Mouse (Mus musculus): ENCODE data around the gene Wfdc9. TPM values are rescaled to one million over a fixed set of nuclear protein-coding genes. Genes with fewer than 3 reads are reported as not detected.

Wfdc9 gene
- polyA plus RNA-seq, 1 experiment: not detected

DNA sequence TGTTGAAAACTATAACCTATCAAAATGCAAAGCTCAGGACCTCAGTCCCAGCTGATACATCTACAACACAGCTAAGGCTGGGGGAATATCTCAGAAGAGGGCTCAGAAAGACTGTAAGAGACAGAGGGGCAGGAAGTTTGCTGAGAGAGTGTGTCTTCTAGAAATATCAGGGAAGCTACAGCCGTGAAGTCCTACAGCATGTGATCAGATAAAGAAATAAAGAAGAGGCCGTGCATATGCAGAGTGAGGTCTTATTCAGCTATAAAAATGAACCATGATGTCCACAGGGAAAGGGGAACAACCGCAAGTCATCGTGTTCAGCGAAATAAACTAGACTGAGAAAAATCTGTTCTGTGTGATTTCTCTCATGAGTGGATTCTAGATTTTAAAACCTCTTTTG, 13.9 kb upstream of the Wfdc9 start:
- Histone ChIP-seq H3ac (ENCODE audit: control insufficient read depth, insufficient read length) (no peak overlapping the region), H3K4me2 (ENCODE audit: low read depth) (no peak overlapping the region), H3K27me3 (ENCODE audit: control insufficient read depth, insufficient read depth, insufficient read length) (peaks cover 2% of the 10 kb centered on the region), H3K36me3 (ENCODE audit: control insufficient read depth, insufficient read depth) (no peaks in the 10 kb centered on the region), H3K79me2 (ENCODE audit: control insufficient read depth, insufficient read depth) (no peaks in the 10 kb centered on the region), H3K4me3 (no peak overlapping the region)
- TF ChIP-seq REST (IDR thresholded peaks at IDR 0.05; ENCODE audit: insufficient read depth, insufficient read length): no peak
- no peak for TF ChIP-seq MYOG (IDR thresholded peaks at IDR 0.05; ENCODE audit: control insufficient read depth in 1 of 3, insufficient read depth in 1 of 3, insufficient read length in 2 of 3, low read depth in 2 of 3)
- TF ChIP-seq TCF12 (IDR thresholded peaks at IDR 0.05; ENCODE audit: insufficient read depth, poor library complexity, severe bottlenecking): no peak

GRCm38 (mm10) chr2:164664851-164665250, 8.5 kb upstream of the Wfdc9 start:
- Histone ChIP-seq H3ac (ENCODE audit: control insufficient read depth, insufficient read length) (no peak overlapping the region), H3K4me3 (no peak overlapping the region), H3K36me3 (ENCODE audit: control insufficient read depth, insufficient read depth) (no peaks in the 10 kb centered on the region), H3K4me2 (ENCODE audit: low read depth) (no peak overlapping the region), H3K79me2 (ENCODE audit: control insufficient read depth, insufficient read depth) (no peaks in the 10 kb centered on the region), H3K27me3 (ENCODE audit: control insufficient read depth, insufficient read depth, insufficient read length) (peaks cover 5% of the 10 kb centered on the region)
- TF ChIP-seq E2F4 (IDR thresholded peaks at IDR 0.05; ENCODE audit: insufficient read depth): no peak
- TF ChIP-seq MYOG (IDR thresholded peaks at IDR 0.05; ENCODE audit: control insufficient read depth in 1 of 3, insufficient read depth in 1 of 3, insufficient read length in 2 of 3, low read depth in 2 of 3): no peak
- TF ChIP-seq MYOD1 (IDR thresholded peaks at IDR 0.05; ENCODE audit: control insufficient read depth in 1 of 3, insufficient read length in 2 of 3, low read depth in 2 of 3): no peak
- TF ChIP-seq MAX (IDR thresholded peaks at IDR 0.05; ENCODE audit: low read depth): no peak

GRCm38 (mm10) chr2:164655858-164656257, 525 bp downstream of the Wfdc9 start, which contains the start of gene Wfdc10:
TSS of gene Wfdc10 (plus strand) at chr2:164656046.
- Histone ChIP-seq H3K27me3 (ENCODE audit: control insufficient read depth, insufficient read depth, insufficient read length) (peaks cover 31% of the 10 kb centered on the region), H3K4me2 (ENCODE audit: low read depth) (no peak within 1 kb of the TSS), H3K36me3 (ENCODE audit: control insufficient read depth, insufficient read depth) (no peaks in the 10 kb centered on the region), H3K79me2 (ENCODE audit: control insufficient read depth, insufficient read depth) (no peaks in the 10 kb centered on the region), H3K4me3 (no peak within 1 kb of the TSS), H3ac (ENCODE audit: control insufficient read depth, insufficient read length) (no peak within 1 kb of the TSS)
- TF ChIP-seq TCF12 (IDR thresholded peaks at IDR 0.05; ENCODE audit: insufficient read depth, poor library complexity, severe bottlenecking) (no peak), SRF (IDR thresholded peaks at IDR 0.05; ENCODE audit: control insufficient read depth, insufficient read length, low read depth) (no peak), MAX (IDR thresholded peaks at IDR 0.05; ENCODE audit: low read depth) (no peak), REST (IDR thresholded peaks at IDR 0.05; ENCODE audit: insufficient read depth, insufficient read length) (no peak), TCF3 (IDR thresholded peaks at IDR 0.05; ENCODE audit: insufficient read length, low read depth) (no peak), CEBPB (IDR thresholded peaks at IDR 0.05; ENCODE audit: insufficient read depth, poor library complexity, severe bottlenecking) (no peak), POLR2A (IDR thresholded peaks at IDR 0.05; ENCODE audit: insufficient read length, low read depth) (no peak), E2F4 (IDR thresholded peaks at IDR 0.05; ENCODE audit: insufficient read depth) (no peak), MYOD1 (IDR thresholded peaks at IDR 0.05; ENCODE audit: control insufficient read depth in 1 of 3, insufficient read length in 2 of 3, low read depth in 2 of 3) (no peak), POLR2AphosphoS2 (IDR thresholded peaks at IDR 0.05; ENCODE audit: insufficient read length, low read depth) (no peak), USF1 (IDR thresholded peaks at IDR 0.05; ENCODE audit: low read depth) (no peak), MYOG (IDR thresholded peaks at IDR 0.05; ENCODE audit: control insufficient read depth in 1 of 3, insufficient read depth in 1 of 3, insufficient read length in 2 of 3, low read depth in 2 of 3) (no peak)

DNA sequence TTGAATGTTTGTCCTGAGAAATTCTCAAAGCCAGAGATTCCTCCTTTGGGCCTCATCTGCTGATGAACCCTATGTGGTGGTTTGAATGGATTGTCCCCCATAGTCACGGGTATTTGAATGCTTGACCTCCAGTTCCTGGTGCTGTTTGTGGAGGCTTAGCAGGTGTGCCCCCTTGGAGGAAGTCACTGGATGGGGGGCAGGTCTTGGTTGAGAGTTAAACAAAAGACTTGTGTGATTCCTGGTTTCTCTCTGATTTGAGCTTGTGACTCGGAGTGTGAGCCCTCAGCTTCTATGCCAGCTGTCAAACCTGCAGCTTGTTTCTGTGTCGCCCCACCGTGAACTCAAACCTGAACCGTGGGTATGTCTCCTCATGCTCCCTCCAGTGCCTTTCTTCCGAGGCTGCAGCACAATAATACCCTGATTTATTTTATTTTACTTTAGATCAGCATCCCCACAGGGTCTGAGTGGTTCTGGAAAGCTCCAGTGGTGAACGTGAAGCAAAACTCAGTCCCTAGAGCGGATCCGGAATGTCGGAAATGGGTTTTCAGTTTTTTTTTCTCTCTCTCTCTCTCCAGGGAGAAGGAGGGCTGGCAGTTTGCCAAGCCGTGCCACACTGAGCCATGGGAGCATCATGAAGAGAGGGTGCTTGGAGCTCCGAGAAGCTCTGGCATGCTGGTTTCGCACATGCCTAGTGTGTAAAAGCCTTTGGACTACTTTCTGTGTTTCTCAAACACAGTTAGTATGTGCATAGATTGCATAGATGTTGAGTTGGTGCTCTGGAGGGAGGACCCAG, 14.3 kb downstream of the Wfdc9 start:
- Histone ChIP-seq H3K27me3 (ENCODE audit: control insufficient read depth, insufficient read depth, insufficient read length) (peaks cover 20% of the 10 kb centered on the region), H3ac (ENCODE audit: control insufficient read depth, insufficient read length) (no peak overlapping the region), H3K4me3 (no peak overlapping the region), H3K79me2 (ENCODE audit: control insufficient read depth, insufficient read depth) (no peaks in the 10 kb centered on the region), H3K4me2 (ENCODE audit: low read depth) (no peak overlapping the region), H3K36me3 (ENCODE audit: control insufficient read depth, insufficient read depth) (no peaks in the 10 kb centered on the region)
- no peak for TF ChIP-seq MYOG (IDR thresholded peaks at IDR 0.05; ENCODE audit: control insufficient read depth in 1 of 3, insufficient read depth in 1 of 3, insufficient read length in 2 of 3, low read depth in 2 of 3)
- no peak for TF ChIP-seq MAX (IDR thresholded peaks at IDR 0.05; ENCODE audit: low read depth)
- no peak for TF ChIP-seq POLR2AphosphoS2 (IDR thresholded peaks at IDR 0.05; ENCODE audit: insufficient read length, low read depth)
- no peak for TF ChIP-seq POLR2A (IDR thresholded peaks at IDR 0.05; ENCODE audit: insufficient read length, low read depth)
- no peak for TF ChIP-seq TCF12 (IDR thresholded peaks at IDR 0.05; ENCODE audit: insufficient read depth, poor library complexity, severe bottlenecking)
- TF ChIP-seq MYOD1 (IDR thresholded peaks at IDR 0.05; ENCODE audit: control insufficient read depth in 1 of 3, insufficient read length in 2 of 3, low read depth in 2 of 3): no peak
- TF ChIP-seq SRF (IDR thresholded peaks at IDR 0.05; ENCODE audit: control insufficient read depth, insufficient read length, low read depth): no peak
- no peak for TF ChIP-seq E2F4 (IDR thresholded peaks at IDR 0.05; ENCODE audit: insufficient read depth)
- TF ChIP-seq CEBPB (IDR thresholded peaks at IDR 0.05; ENCODE audit: insufficient read depth, poor library complexity, severe bottlenecking): no peak
- TF ChIP-seq TCF3 (IDR thresholded peaks at IDR 0.05; ENCODE audit: insufficient read length, low read depth): no peak
- TF ChIP-seq USF1 (IDR thresholded peaks at IDR 0.05; ENCODE audit: low read depth): no peak
- TF ChIP-seq REST (IDR thresholded peaks at IDR 0.05; ENCODE audit: insufficient read depth, insufficient read length): no peak

DNA sequence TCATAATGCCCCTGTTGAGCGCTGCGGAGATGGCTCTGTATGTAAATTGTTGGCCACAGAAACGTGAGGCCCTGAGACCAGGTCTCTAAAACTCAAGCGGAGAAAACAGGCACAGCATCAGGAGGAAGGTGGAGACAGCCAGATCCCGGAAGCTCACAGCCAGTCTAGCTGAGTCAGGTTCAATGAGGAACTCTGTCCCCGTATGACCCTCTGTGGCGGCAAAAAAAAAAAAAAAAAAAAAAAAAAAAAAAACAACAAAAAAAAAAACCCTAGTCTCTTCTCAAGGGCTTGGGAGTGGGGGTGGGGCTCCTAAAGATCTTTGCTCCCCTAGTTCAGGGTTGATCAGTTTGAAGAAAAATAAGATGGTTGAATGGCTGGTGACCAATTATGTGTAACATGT, 15.3 kb downstream of the Wfdc9 start:
- Histone ChIP-seq H3K36me3 (ENCODE audit: control insufficient read depth, insufficient read depth) (no peaks in the 10 kb centered on the region), H3K4me3 (no peak overlapping the region), H3ac (ENCODE audit: control insufficient read depth, insufficient read length) (no peak overlapping the region), H3K27me3 (ENCODE audit: control insufficient read depth, insufficient read depth, insufficient read length) (peaks cover 20% of the 10 kb centered on the region), H3K4me2 (ENCODE audit: low read depth) (no peak overlapping the region), H3K79me2 (ENCODE audit: control insufficient read depth, insufficient read depth) (no peaks in the 10 kb centered on the region)
- TF ChIP-seq E2F4 (IDR thresholded peaks at IDR 0.05; ENCODE audit: insufficient read depth) (no peak), USF1 (IDR thresholded peaks at IDR 0.05; ENCODE audit: low read depth) (no peak), CEBPB (IDR thresholded peaks at IDR 0.05; ENCODE audit: insufficient read depth, poor library complexity, severe bottlenecking) (no peak), TCF3 (IDR thresholded peaks at IDR 0.05; ENCODE audit: insufficient read length, low read depth) (no peak), POLR2A (IDR thresholded peaks at IDR 0.05; ENCODE audit: insufficient read length, low read depth) (no peak), POLR2AphosphoS2 (IDR thresholded peaks at IDR 0.05; ENCODE audit: insufficient read length, low read depth) (no peak), SRF (IDR thresholded peaks at IDR 0.05; ENCODE audit: control insufficient read depth, insufficient read length, low read depth) (no peak), MYOD1 (IDR thresholded peaks at IDR 0.05; ENCODE audit: control insufficient read depth in 1 of 3, insufficient read length in 2 of 3, low read depth in 2 of 3) (no peak), MAX (IDR thresholded peaks at IDR 0.05; ENCODE audit: low read depth) (no peak), MYOG (IDR thresholded peaks at IDR 0.05; ENCODE audit: control insufficient read depth in 1 of 3, insufficient read depth in 1 of 3, insufficient read length in 2 of 3, low read depth in 2 of 3) (no peak), TCF12 (IDR thresholded peaks at IDR 0.05; ENCODE audit: insufficient read depth, poor library complexity, severe bottlenecking) (no peak), REST (IDR thresholded peaks at IDR 0.05; ENCODE audit: insufficient read depth, insufficient read length) (no peak)
